Mouse (Mus musculus) bone marrow macrophage, adult 2 months (primary cell): ENCODE data around the gene Prdm15. TPM values are rescaled to one million over a fixed set of nuclear protein-coding genes. Genes with fewer than 3 reads are reported as not detected.
A peak's percentile ranks its signal among the peaks of the same experiment; 100 is the strongest.

ENCODE experiments used
- H3K27ac ChIP-seq: 2 replicates; pipeline ENCODE4 v1.5.1; 2012; ENCODE audit warnings: low read depth, low read length; ENCODE audit not compliant: insufficient read depth
- H3K4me1 ChIP-seq: 2 replicates; pipeline ENCODE4 v1.6.1; 2012; ENCODE audit warnings: low read length; ENCODE audit not compliant: control insufficient read depth, insufficient read depth
- H3K4me3 ChIP-seq: 2 replicates; pipeline ENCODE4 v1.5.1; 2012; ENCODE audit warnings: mild to moderate bottlenecking, low read length, moderate library complexity; ENCODE audit not compliant: insufficient read depth
- CTCF ChIP-seq: IDR thresholded peaks from 2 replicates; pipeline ENCODE4 v1.5.1; 2012; ENCODE audit warnings: low read depth, mild to moderate bottlenecking, low read length, moderate library complexity
- POLR2A ChIP-seq: IDR thresholded peaks from 2 replicates; pipeline ENCODE4 v1.6.1; 2012; ENCODE audit warnings: mild to moderate bottlenecking, low read depth, low read length, borderline replicate concordance
- polyA plus RNA-seq: library from polyadenylated mRNA; stranded (reverse); fragments of >200 nt; gene quantifications from 2 replicates; pipeline ENCODE4 v1.2.4, GENCODE M21; 2012; ENCODE audit not compliant: missing spikeins, insufficient read depth, insufficient read length

Prdm15 gene
- polyA plus RNA-seq, 1 experiment = 4.4 TPM

DNA sequence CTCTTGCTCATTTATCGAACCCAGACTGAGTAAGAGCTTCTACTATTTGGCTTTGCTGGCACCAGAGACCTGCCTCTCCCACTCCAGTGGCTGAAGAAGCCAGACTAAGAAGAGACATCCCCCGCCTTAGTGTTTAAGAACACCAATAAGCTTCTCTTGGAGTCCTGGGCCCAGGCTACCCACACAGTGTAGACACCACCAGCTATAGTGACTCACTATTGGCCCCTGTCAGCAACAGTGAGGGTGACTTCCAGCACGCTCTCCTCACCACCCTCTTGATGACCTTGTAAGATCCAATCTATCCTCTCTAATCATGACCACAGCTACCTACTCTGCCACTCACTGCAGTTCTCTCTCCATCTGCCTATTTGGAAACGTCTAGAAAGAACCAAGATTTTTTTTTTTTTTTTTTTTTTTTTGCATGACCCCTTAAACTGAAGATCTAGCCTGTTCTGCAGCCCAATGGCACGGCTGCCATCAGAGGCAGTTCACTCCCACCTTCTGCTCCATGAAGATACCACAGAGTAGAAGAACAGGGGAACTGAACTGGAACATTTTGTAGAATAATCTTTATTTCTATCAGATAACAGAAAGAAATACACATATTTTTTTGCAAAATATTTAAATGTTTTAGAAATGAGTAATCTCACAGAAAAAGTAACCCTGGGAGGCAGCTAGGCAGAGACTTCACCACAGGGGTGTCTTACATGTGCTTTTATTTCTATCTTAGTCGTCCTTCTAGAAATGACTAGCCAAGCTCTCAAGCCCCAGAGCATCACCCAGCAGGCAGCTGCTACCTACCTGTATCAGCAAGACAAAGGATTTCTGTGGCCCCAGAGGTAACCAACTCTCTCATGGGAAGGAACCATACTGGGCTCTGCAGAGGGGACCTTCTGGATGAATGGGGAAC lies 17.8 kb upstream of the Prdm15 start:
- H3K4me3 ChIP-seq = no peak overlapping the region
- peaks cover under 1% of the 10 kb centered on the region; the same call in 1 of the 2 replicates for H3K4me1 ChIP-seq
- no peak overlapping the region for H3K27ac ChIP-seq
- TF ChIP-seq CTCF (no peak), POLR2A (no peak)

DNA sequence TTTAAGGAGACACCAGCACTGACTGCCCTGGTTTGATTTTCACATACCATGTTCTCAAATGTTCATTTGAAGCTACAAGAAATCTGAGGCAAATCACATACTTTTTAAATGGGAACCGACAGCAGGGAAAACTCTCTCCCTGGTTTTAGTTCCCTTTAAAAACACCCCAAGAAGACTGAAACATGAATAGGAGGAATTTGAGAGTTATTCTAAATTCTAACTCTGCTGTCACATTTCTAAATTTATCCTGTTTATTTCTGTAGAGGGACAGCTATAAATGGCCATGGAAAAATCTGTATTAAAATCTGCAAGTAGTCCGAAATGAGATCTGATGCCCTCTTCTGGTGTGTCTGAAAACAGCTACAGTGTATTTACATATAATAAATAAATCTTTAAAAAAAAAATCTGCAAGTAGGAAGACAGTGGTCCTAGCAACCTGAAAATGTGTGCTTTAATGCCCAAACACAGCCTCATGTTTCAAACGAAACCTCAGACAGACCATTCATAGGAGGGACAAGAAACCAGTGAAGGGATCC lies 12.3 kb upstream of the Prdm15 start:
- Histone ChIP-seq H3K27ac (no peak overlapping the region), H3K4me3 (no peak overlapping the region), H3K4me1 (peaks cover 6% of the 10 kb centered on the region; the same call in 1 of the 2 replicates)
- TF ChIP-seq POLR2A (no peak), CTCF (no peak)

DNA sequence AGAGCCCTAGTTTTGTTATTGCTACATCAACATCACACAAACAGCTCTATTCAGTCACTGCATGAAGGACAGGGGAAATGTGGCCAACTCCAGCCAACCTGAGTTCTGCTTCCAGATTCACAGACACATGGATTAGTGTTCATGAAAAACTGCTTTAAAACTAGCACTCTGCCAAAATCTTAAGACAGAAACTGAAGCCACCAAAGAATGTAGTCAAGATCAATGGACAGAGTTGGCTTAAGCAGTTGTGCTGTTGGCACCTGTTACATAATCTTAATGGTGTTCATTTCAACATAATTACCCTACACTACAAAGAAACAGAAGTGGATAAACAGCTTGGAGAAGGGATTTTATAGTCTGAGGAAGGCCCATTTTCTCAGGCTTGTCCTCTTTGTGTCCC lies 4.4 kb upstream of the Prdm15 start:
- H3K4me3 ChIP-seq = no peak overlapping the region
- no peak for TF ChIP-seq CTCF
- H3K4me1 ChIP-seq = peaks cover 5% of the 10 kb centered on the region; the same call in 1 of the 2 replicates
- no peak overlapping the region for H3K27ac ChIP-seq

DNA sequence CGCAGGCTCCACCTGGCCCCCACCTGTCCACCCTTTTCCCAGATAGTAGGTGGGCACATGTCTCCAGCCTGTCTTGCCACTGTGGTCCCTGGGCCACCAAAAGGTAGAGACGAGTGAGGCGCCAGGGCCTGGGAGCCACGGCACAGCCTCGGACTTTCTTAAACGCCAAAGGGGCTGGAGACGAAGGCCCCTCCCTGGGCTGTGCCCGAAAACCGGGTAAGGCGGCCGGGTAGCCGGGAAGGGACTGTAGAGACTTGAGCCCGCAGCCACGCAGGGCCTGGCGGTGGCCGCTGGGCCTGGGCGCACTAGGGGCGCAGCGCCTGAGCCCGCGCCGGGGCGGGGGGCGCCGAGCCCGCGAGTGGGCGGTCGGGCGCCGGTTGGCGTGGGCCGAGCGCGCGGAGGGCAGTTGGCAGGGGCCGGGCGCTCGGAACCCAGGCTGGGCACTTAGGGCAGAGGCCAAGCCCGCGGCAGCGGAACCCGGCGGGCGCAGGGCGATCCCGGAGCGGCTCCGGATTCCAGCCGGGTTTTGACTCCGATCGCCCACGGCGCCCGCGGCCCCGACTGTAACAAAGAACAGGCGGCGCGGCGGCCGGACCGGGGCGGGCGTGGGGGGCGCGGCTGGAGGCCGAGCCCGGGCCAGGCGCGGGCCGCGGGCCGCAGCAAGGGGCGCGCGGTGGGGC lies 449 bp downstream of the Prdm15 start:
- H3K27ac ChIP-seq = peak overlapping the region; percentile 81
- TF ChIP-seq POLR2A (no peak), CTCF (no peak)
- H3K4me3 ChIP-seq = peak overlapping the region; percentile 98
- H3K4me1 ChIP-seq = peaks cover 27% of the 10 kb centered on the region

DNA sequence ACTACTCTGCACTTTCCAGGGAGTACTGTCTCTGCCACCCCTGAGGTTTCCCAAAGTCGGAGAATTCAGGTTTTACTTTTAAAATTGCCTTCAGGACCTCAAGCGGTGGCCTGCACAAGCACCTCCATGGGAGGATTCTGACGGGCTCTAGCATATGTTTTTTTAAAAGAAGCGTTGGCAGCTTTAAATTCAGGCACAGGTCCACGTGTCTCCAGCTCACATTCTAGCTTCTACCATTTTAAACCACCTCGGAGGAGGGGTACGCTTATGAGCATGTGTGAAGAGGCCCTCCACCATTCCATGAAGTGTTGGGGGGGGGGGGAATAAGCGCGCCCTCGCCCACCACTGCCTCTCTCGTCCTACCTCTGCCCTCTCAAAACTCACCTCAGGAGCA lies 986 bp downstream of the Prdm15 start:
- Histone ChIP-seq H3K4me3 (peak overlapping the region; percentile 98), H3K4me1 (peaks cover 28% of the 10 kb centered on the region), H3K27ac (peak overlapping the region; percentile 81)
- TF ChIP-seq CTCF (no peak), POLR2A (no peak)

DNA sequence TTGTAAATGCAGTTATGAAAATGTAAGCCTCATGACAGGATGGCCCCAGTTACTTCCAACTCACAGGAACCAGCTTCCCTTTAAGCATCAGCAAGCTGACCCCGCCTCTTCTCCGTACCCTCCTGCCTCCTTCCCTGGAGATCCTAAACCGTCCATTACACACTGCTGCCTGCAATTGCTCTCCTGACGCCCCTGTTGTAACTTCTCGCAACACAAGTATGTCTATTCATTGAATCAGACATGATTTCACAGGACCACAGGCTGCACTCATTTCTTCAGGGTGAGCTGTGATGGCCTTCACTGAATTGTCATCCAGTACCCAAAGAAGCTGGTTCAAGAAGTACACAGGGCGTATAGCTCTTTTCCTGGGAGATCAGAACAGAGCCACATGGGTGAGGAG lies 2.8 kb downstream of the Prdm15 start:
- no peak overlapping the region for H3K4me3 ChIP-seq
- H3K4me1 ChIP-seq = peaks cover 32% of the 10 kb centered on the region
- H3K27ac ChIP-seq = no peak overlapping the region
- no peak for TF ChIP-seq POLR2A
- TF ChIP-seq CTCF = no peak

DNA sequence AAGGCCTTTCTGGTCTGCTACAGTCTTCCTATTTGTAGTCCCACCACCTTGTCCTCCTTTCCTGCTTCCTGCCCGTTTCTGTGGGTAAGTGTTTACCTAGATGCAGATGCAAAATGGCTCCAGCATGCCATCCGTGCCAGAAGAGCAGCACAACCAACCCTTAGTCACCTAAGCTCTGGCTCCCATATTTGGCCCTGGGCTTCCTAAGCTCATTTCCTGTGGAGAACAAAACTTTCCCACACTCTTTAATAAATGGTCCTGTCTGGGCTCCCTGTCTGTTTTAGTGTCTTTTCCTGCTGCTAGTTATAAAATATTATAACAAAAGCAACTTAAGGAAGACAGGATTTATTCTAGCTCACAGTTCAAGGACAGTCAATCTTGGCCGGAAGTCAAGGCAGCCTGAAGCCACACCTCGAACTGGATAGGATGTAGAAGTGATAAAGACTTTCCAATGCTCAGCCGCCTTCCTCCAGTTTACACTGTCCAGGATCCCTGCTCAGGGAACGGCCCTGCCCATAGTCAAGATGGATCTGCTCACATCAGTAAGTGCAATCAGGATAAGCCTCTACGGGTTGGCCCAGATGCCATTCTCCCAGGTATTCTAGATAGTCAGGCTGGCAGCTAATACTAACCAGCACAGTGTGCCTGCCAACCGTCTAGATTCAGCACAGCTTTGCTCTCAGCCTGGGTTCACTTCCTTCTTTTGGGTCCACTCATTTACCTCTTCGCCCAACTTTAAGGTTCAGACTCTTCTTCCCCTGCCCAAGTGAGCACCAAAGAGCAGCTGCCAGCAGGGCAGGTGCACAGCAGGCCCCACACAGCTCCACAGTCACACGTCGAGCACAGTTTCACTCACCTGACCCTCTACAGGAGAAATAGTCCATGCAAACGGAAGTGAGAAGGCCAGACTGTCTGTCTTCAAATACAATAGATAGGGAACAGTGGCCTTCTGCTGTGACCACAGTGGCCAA lies 6.4 kb downstream of the Prdm15 start:
- no peak overlapping the region for H3K4me3 ChIP-seq
- peaks cover 30% of the 10 kb centered on the region for H3K4me1 ChIP-seq
- TF ChIP-seq CTCF = no peak
- no peak for TF ChIP-seq POLR2A
- no peak overlapping the region for H3K27ac ChIP-seq

DNA sequence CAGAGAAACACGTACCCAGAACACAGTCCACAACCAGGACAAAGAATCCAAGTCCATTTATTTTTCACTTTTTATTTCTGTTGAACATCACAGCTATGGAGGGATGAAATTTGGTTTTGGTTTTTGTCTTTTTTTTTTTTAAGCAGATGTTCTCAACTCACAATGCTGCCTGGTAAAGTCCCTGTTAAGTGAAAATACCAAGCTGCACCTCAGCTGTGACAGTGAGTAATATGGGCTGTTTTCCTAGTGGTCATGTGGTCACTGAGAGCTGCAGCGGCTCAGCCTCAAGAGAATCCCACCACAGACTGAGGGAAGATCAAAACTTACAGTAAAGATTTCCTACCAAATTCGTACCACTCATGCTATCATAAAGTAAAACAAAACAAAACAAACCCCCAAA lies 19.5 kb downstream of the Prdm15 start:
- Histone ChIP-seq H3K4me1 (no peaks in the 10 kb centered on the region), H3K27ac (no peak overlapping the region)

DNA sequence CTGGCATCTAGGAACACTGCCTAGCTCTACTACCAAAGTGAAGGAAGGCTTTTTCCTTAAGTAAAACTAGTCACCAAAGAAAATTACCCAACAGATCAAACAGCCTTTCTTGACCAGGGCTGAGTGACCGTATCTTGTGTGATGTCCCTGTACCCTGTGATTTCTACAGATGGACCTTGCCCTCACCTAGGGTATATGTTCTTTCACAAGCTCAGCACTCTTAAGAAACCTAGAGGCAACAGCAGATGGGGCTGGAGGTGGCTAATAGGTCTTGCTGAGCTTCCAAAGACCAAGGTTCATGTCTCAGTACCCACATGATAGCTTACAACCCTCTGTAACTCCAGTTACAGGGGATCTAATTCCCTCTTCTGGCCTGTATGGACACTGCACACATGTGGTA lies 23.4 kb downstream of the Prdm15 start:
- H3K4me1 ChIP-seq = peaks cover 6% of the 10 kb centered on the region
- H3K27ac ChIP-seq = no peak overlapping the region
- no peak for TF ChIP-seq POLR2A
- no peak for TF ChIP-seq CTCF
- H3K4me3 ChIP-seq = no peak overlapping the region

More for the DNA sequence above, 19.5 kb downstream of the Prdm15 start:
- no peak overlapping the region for H3K4me3 ChIP-seq
- TF ChIP-seq CTCF = no peak
- no peak for TF ChIP-seq POLR2A
